Mouse (Mus musculus): ENCODE data around the gene Rnf135. TPM values are rescaled to one million over a fixed set of nuclear protein-coding genes. Genes with fewer than 3 reads are reported as not detected.
"Not testable (repeated sequence)": the region's sequence is repeated elsewhere in the genome, so short reads cannot be mapped to it uniquely, and the experiment has no call there.

Gene Rnf135
- total and polyA plus RNA-seq, 3 experiments: 10.9 to 12.4 (median 11.3) TPM

DNA sequence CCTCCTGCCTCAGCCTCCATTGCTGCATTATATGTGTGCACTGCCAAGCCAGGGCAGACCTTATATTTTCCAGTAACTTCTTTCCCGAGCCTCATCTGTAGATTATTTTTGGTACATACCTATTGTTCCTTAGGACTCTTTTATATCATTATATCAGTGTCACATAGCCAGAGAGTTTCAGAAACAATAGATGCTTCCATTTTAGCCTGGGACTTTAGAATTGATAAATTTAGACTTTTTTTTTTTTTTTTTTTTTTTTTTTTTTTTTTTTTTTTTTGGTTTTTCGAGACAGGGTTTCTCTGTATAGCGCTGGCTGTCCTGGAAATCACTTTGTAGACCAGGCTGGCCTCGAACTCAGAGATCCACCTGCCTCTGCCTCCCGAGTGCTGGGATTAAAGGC, 46.4 kb downstream of the Rnf135 start:
- H3K27me3 ChIP-seq (replicated peaks); dilution Hi-C loops (cut with MboI; ENCODE audit: extremely low pct_ligation_motif_present, extremely low pct_unique_long_range_greater_than_20kb, low sequenced_read_pairs); H3K4me2 ChIP-seq (ENCODE audit: insufficient read depth, low read depth, poor library complexity, severe bottlenecking); H3K4me1 ChIP-seq (ENCODE audit: control insufficient read depth in 1 of 2, insufficient read depth in 2 of 2); H3K4me3 ChIP-seq (replicated peaks in 1 of 3; ENCODE audit: low read depth in 2 of 3, low read length in 2 of 3, poor library complexity in 1 of 3); H3K9me3 ChIP-seq (replicated peaks; ENCODE audit: low read length); H3K27ac ChIP-seq (ENCODE audit: insufficient read depth, low read depth); DNase-seq (ENCODE audit: extremely low read depth); H3K79me2 ChIP-seq (replicated peaks; ENCODE audit: control insufficient read depth, extremely low read depth, insufficient read depth, poor library complexity, severe bottlenecking); in situ Hi-C loops (cut with MboI; ENCODE audit: low pct_ligation_motif_present, low pct_unique_long_range_greater_than_20kb, low sequenced_read_pairs); H3K9ac ChIP-seq (ENCODE audit: insufficient read depth, low read depth): not testable (repeated sequence)
- peak; percentile 67 for TF ChIP-seq ZNF384 (IDR thresholded peaks at IDR 0.05; ENCODE audit: low read depth, low read length)
- H3K36me3 ChIP-seq (replicated peaks in 1 of 2; ENCODE audit: control insufficient read depth in 1 of 2, insufficient read depth in 1 of 2, low read length in 1 of 2): peaks cover 33 to 76% of the 10 kb centered on the region in 2 experiments

DNA sequence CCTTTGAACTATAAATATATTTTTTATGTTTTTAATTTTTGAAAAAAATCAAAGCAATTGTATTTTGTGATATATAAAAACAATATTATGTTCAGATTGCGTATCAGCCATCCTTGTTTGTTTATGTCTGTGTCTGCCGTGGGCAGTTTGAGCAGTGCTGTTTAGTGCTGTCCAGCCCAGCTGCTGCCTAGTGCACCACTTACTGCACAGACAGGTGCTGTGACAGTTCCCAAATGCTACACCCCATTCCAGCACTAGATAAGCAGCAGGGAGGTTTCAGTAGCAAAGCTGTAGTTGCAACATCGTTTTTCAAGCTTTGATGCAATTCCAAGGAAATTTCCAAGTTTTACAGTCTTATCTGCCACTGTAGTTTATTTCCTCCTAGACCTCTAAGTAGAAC, 53.6 kb downstream of the Rnf135 start:
- Histone ChIP-seq H3K4me3 (replicated peaks in 1 of 3; ENCODE audit: low read depth in 2 of 3, low read length in 2 of 3, poor library complexity in 1 of 3) (no peak overlapping the region), H3K27me3 (replicated peaks) (no peaks in the 10 kb centered on the region), H3K36me3 (replicated peaks in 1 of 2; ENCODE audit: control insufficient read depth in 1 of 2, insufficient read depth in 1 of 2, low read length in 1 of 2) (peaks cover 27 to 73% of the 10 kb centered on the region in 2 experiments), H3K27ac (ENCODE audit: insufficient read depth, low read depth) (no peak overlapping the region), H3K9ac (ENCODE audit: insufficient read depth, low read depth) (no peak overlapping the region), H3K4me2 (ENCODE audit: insufficient read depth, low read depth, poor library complexity, severe bottlenecking) (no peak overlapping the region), H3K79me2 (replicated peaks; ENCODE audit: control insufficient read depth, extremely low read depth, insufficient read depth, poor library complexity, severe bottlenecking) (no peaks in the 10 kb centered on the region), H3K4me1 (ENCODE audit: control insufficient read depth in 1 of 2, insufficient read depth in 2 of 2) (no peaks in the 10 kb centered on the region), H3K9me3 (replicated peaks; ENCODE audit: low read length) (no peaks in the 10 kb centered on the region)
- in situ Hi-C loops (cut with MboI; ENCODE audit: low pct_ligation_motif_present, low pct_unique_long_range_greater_than_20kb, low sequenced_read_pairs): no loop called here
- DNase-seq (ENCODE audit: extremely low read depth): no peak
- dilution Hi-C loops (cut with MboI; ENCODE audit: extremely low pct_ligation_motif_present, extremely low pct_unique_long_range_greater_than_20kb, low sequenced_read_pairs): no loop called here
- TF ChIP-seq CTCF (conservative IDR thresholded peaks at IDR 0.05 in 1 of 2, IDR thresholded peaks at IDR 0.05 in 1 of 2; ENCODE audit: low read depth in 2 of 2, low read length in 2 of 2) (no peak), USF2 (conservative IDR thresholded peaks at IDR 0.05; ENCODE audit: low read depth, low read length) (no peak), TCF12 (IDR thresholded peaks at IDR 0.05; ENCODE audit: low read depth, low read length) (no peak), PAX5 (IDR thresholded peaks at IDR 0.05; ENCODE audit: low read length) (no peak), ZKSCAN1 (IDR thresholded peaks at IDR 0.05; ENCODE audit: borderline replicate concordance, low read depth, low read length) (no peak), ETS1 (conservative IDR thresholded peaks at IDR 0.05; ENCODE audit: low read depth, low read length) (no peak), SMC3 (IDR thresholded peaks at IDR 0.05; ENCODE audit: low read depth, low read length) (no peak), NRF1 (IDR thresholded peaks at IDR 0.05; ENCODE audit: low read depth, low read length) (no peak), MAFK (IDR thresholded peaks at IDR 0.05; ENCODE audit: insufficient replicate concordance, low read length) (no peak), GABPA (IDR thresholded peaks at IDR 0.05; ENCODE audit: insufficient replicate concordance, low read depth, low read length) (no peak), KAT2A (IDR thresholded peaks at IDR 0.05; ENCODE audit: insufficient replicate concordance, low read length) (no peak), MEF2A (IDR thresholded peaks at IDR 0.05; ENCODE audit: borderline replicate concordance, low read depth, low read length) (no peak), ZC3H11A (IDR thresholded peaks at IDR 0.05; ENCODE audit: low read depth, low read length) (no peak), CHD2 (IDR thresholded peaks at IDR 0.05; ENCODE audit: low read length) (no peak)

DNA sequence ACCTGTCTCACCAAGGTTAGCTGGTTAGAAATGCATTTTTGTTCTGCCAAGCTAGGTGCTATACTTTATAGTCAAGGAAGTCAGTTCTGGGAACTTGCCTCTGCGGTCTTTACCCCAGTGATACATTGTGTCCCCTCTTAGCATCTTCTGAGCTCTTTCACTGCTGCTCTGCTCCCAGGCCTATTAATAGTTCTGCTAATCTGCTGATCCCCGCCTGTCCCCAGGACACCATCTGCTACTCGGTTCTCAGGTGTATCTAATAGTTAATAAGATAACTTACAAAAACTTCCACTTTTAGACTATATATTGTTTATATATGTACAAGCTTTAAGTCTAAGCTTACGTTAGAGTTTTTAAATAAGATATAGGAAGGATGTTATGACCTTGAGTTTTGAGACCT, 54.7 kb downstream of the Rnf135 start:
- dilution Hi-C loops (cut with MboI; ENCODE audit: extremely low pct_ligation_motif_present, extremely low pct_unique_long_range_greater_than_20kb, low sequenced_read_pairs): no loop called here
- H3K4me3 ChIP-seq (replicated peaks in 1 of 3; ENCODE audit: low read depth in 2 of 3, low read length in 2 of 3, poor library complexity in 1 of 3): no peak overlapping the region
- no peak overlapping the region for H3K27ac ChIP-seq (ENCODE audit: insufficient read depth, low read depth)
- no peaks in the 10 kb centered on the region for H3K9me3 ChIP-seq (replicated peaks; ENCODE audit: low read length)
- peaks cover 31 to 73% of the 10 kb centered on the region in 2 experiments for H3K36me3 ChIP-seq (replicated peaks in 1 of 2; ENCODE audit: control insufficient read depth in 1 of 2, insufficient read depth in 1 of 2, low read length in 1 of 2)
- no peaks in the 10 kb centered on the region for H3K4me1 ChIP-seq (ENCODE audit: control insufficient read depth in 1 of 2, insufficient read depth in 2 of 2)
- no peak overlapping the region for H3K9ac ChIP-seq (ENCODE audit: insufficient read depth, low read depth)
- no peaks in the 10 kb centered on the region for H3K27me3 ChIP-seq (replicated peaks)
- TF ChIP-seq MAX (IDR thresholded peaks at IDR 0.05; ENCODE audit: low read length) (no peak), TBP (conservative IDR thresholded peaks at IDR 0.05; ENCODE audit: low read depth, low read length) (no peak), KAT2A (IDR thresholded peaks at IDR 0.05; ENCODE audit: insufficient replicate concordance, low read length) (no peak), ZMIZ1 (IDR thresholded peaks at IDR 0.05; ENCODE audit: low read depth, low read length) (no peak), NELFE (IDR thresholded peaks at IDR 0.05; ENCODE audit: low read depth, low read length) (no peak), HCFC1 (IDR thresholded peaks at IDR 0.05; ENCODE audit: low read depth, low read length) (no peak)
- no peak for DNase-seq (ENCODE audit: extremely low read depth)
- in situ Hi-C loops (cut with MboI; ENCODE audit: low pct_ligation_motif_present, low pct_unique_long_range_greater_than_20kb, low sequenced_read_pairs): no loop called here
- H3K4me2 ChIP-seq (ENCODE audit: insufficient read depth, low read depth, poor library complexity, severe bottlenecking): no peak overlapping the region
- H3K79me2 ChIP-seq (replicated peaks; ENCODE audit: control insufficient read depth, extremely low read depth, insufficient read depth, poor library complexity, severe bottlenecking): no peaks in the 10 kb centered on the region

Measured in CH12.LX (cell line).